Mouse (Mus musculus) CH12.LX (cell line): ENCODE data around the gene Nsg2. TPM values are rescaled to one million over a fixed set of nuclear protein-coding genes. Genes with fewer than 3 reads are reported as not detected.

ENCODE experiments used
- DNase-seq: peaks from one replicate; pipeline ENCODE4 v3.0.0-alpha.2; 2013; ENCODE audit errors: extremely low read depth
- H3K27ac ChIP-seq: 2 replicates; pipeline ENCODE4 v1.5.1; 2012; ENCODE audit warnings: low read depth, mild to moderate bottlenecking, control low read depth, moderate library complexity; ENCODE audit not compliant: insufficient read depth
- H3K27me3 ChIP-seq: replicated peaks from 2 replicates; pipeline ENCODE3; 2012; ENCODE audit warnings: inconsistent platforms
- H3K36me3 ChIP-seq, 2 experiments: replicated peaks in 1 of 2; 2 replicates each; pipeline versions ENCODE3 to v1.6.1; 2012; ENCODE audit warnings: inconsistent platforms in 1 of 2, low read length in 1 of 2, mild to moderate bottlenecking in 1 of 2, mixed read lengths in 1 of 2, moderate library complexity in 1 of 2; ENCODE audit not compliant: control insufficient read depth in 1 of 2, insufficient read depth in 1 of 2
- H3K4me1 ChIP-seq, 2 experiments: 2 replicates each; pipeline ENCODE4 v1.6.1; 2012; ENCODE audit warnings: inconsistent platforms in 1 of 2, moderate library complexity in 1 of 2; ENCODE audit not compliant: insufficient read depth in 2 of 2, control insufficient read depth in 1 of 2
- H3K4me2 ChIP-seq: 2 replicates; pipeline ENCODE4 v1.6.1; 2012; ENCODE audit warnings: low read depth, mild to moderate bottlenecking, control low read depth; ENCODE audit not compliant: poor library complexity, insufficient read depth, severe bottlenecking
- H3K4me3 ChIP-seq, 3 experiments: fragments of 150-350 bp in 1 of 3; sonication (generic) in 1 of 3; replicated peaks in 1 of 3; 2 replicates each; pipeline versions ENCODE3 to v1.5.1; 2011 to 2012; ENCODE audit warnings: low read depth in 2 of 3, low read length in 2 of 3, mild to moderate bottlenecking in 2 of 3, moderate library complexity in 2 of 3, control low read depth in 1 of 3, improper control_type of control experiment in 1 of 3, inconsistent platforms in 1 of 3, mixed read lengths in 1 of 3; ENCODE audit not compliant: poor library complexity in 1 of 3
- H3K79me2 ChIP-seq: replicated peaks from 2 replicates; pipeline ENCODE4 v1.6.1; 2012; ENCODE audit warnings: mild to moderate bottlenecking, moderate library complexity; ENCODE audit not compliant: control insufficient read depth, poor library complexity, insufficient read depth, severe bottlenecking; ENCODE audit errors: extremely low read depth
- H3K9ac ChIP-seq: 2 replicates; pipeline ENCODE4 v1.6.1; 2012; ENCODE audit warnings: low read depth, mild to moderate bottlenecking, control low read depth, moderate library complexity; ENCODE audit not compliant: insufficient read depth
- H3K9me3 ChIP-seq: replicated peaks from 2 replicates; pipeline ENCODE3; 2012; ENCODE audit warnings: low read length, inconsistent platforms, mixed read lengths
- BHLHE40 ChIP-seq: IDR thresholded peaks from 2 replicates; pipeline ENCODE4 v1.6.1; 2011; ENCODE audit warnings: mild to moderate bottlenecking, low read depth, low read length, improper control_type of control experiment
- CHD2 ChIP-seq: IDR thresholded peaks from 2 replicates; pipeline ENCODE4 v1.6.1; 2011; ENCODE audit warnings: low read length, improper control_type of control experiment
- E2F4 ChIP-seq: IDR thresholded peaks from 2 replicates; pipeline ENCODE4 v1.6.1; 2011; ENCODE audit warnings: low read depth, low read length, improper control_type of control experiment; ENCODE audit not compliant: insufficient replicate concordance
- ELF1 ChIP-seq: IDR thresholded peaks from 2 replicates; pipeline ENCODE4 v1.6.1; 2014; ENCODE audit warnings: low read depth, mild to moderate bottlenecking, inconsistent platforms, low read length, improper control_type of control experiment
- EP300 ChIP-seq: IDR thresholded peaks from 2 replicates; pipeline ENCODE4 v1.6.1; 2011; ENCODE audit warnings: low read length, improper control_type of control experiment
- JUN ChIP-seq: IDR thresholded peaks from 2 replicates; pipeline ENCODE4 v1.6.1; 2011; ENCODE audit warnings: low read depth, mild to moderate bottlenecking, low read length, improper control_type of control experiment, moderate library complexity; ENCODE audit not compliant: insufficient read depth
- JUND ChIP-seq: conservative IDR thresholded peaks from 2 replicates; pipeline ENCODE4 v1.6.1; 2011; ENCODE audit warnings: low read depth, low read length, improper control_type of control experiment
- KAT2A ChIP-seq: IDR thresholded peaks from 2 replicates; pipeline ENCODE4 v1.6.1; 2012; ENCODE audit warnings: low read length, improper control_type of control experiment, inconsistent platforms; ENCODE audit not compliant: insufficient replicate concordance
- MAZ ChIP-seq: IDR thresholded peaks from 2 replicates; pipeline ENCODE4 v1.6.1; 2012; ENCODE audit warnings: low read depth, mild to moderate bottlenecking, inconsistent platforms, low read length, improper control_type of control experiment, moderate library complexity
- MXI1 ChIP-seq: IDR thresholded peaks from 2 replicates; pipeline ENCODE4 v1.6.1; 2011; ENCODE audit warnings: mild to moderate bottlenecking, low read depth, low read length, improper control_type of control experiment
- MYC ChIP-seq: IDR thresholded peaks from 2 replicates; pipeline ENCODE4 v1.6.1; 2011; ENCODE audit warnings: low read depth, mild to moderate bottlenecking, improper control_type of control experiment, low read length
- POLR2A ChIP-seq: IDR thresholded peaks from 2 replicates; pipeline ENCODE4 v1.6.1; 2011; ENCODE audit warnings: low read depth, mild to moderate bottlenecking, improper control_type of control experiment, low read length
- POLR2AphosphoS2 ChIP-seq: IDR thresholded peaks from 2 replicates; pipeline ENCODE4 v1.6.1; 2011; ENCODE audit warnings: low read depth, low read length, improper control_type of control experiment
- RAD21 ChIP-seq: IDR thresholded peaks from 2 replicates; pipeline ENCODE4 v1.6.1; 2011; ENCODE audit warnings: low read depth, mild to moderate bottlenecking, low read length, improper control_type of control experiment, moderate library complexity
- SIN3A ChIP-seq: IDR thresholded peaks from 2 replicates; pipeline ENCODE4 v1.6.1; 2012; ENCODE audit warnings: low read length, improper control_type of control experiment, inconsistent platforms
- TCF12 ChIP-seq: IDR thresholded peaks from 2 replicates; pipeline ENCODE4 v1.6.1; 2014; ENCODE audit warnings: low read depth, mild to moderate bottlenecking, inconsistent platforms, low read length, improper control_type of control experiment
- dilution Hi-C: fragments of 300-500 bp; cut with MboI; formaldehyde crosslinking; loops from 2 replicates; pipeline ENCODE4 v1.14.3; 2020; ENCODE audit warnings: low sequenced_read_pairs; ENCODE audit not compliant: extremely low pct_unique_long_range_greater_than_20kb, extremely low pct_ligation_motif_present
- in situ Hi-C: fragments of 300-500 bp; cut with MboI; formaldehyde crosslinking; loops from 3 replicates; pipeline ENCODE4 v1.14.3; 2019; ENCODE audit warnings: low sequenced_read_pairs, low pct_ligation_motif_present, low pct_unique_long_range_greater_than_20kb, mixed read lengths
- polyA plus RNA-seq: library from polyadenylated mRNA; unstranded; fragments of >175 nt; gene quantifications from 2 replicates; pipeline ENCODE4 v1.2.1, GENCODE M21; 2012; ENCODE audit warnings: low read depth; ENCODE audit not compliant: insufficient read length
- total RNA-seq, 2 experiments: library from RNA; depleted of rRNA; stranded (reverse); fragments of 300-350 nt in 1 of 2; fragments of >200 nt in 1 of 2; gene quantifications; 2 replicates each; pipeline ENCODE4 v1.2.3; 2012 to 2014

Gene Nsg2
- total and polyA plus RNA-seq, 3 experiments, result 2.8 to 7.5 (median 7.4) TPM

- in situ Hi-C loops, result loop anchor here (5.0 kb wide), 1 partner anchor 35 kb away; no protein-coding TSS in a partner anchor
- Histone ChIP-seq H3K4me3 (no peak overlapping the region), H3K27me3 (peaks cover 6% of the 10 kb centered on the region), H3K9ac (no peak overlapping the region), H3K27ac (no peak overlapping the region), H3K9me3 (no peaks in the 10 kb centered on the region), H3K4me2 (no peak overlapping the region), H3K4me1 (no peaks in the 10 kb centered on the region), H3K36me3 (no peaks in the 10 kb centered on the region), H3K79me2 (no peaks in the 10 kb centered on the region)
- peak; percentile 12 for DNase-seq
- dilution Hi-C loops, result no loop called here
- TF ChIP-seq E2F4 (no peak), EP300 (no peak), TCF12 (no peak)
Observed at GRCm38 (mm10) chr11:32087376-32087775, 87.1 kb downstream of the Nsg2 start.

GRCm38 (mm10) chr11:32087779-32088442, 87.6 kb downstream of the Nsg2 start:
- dilution Hi-C loops, result no loop called here
- no peak for TF ChIP-seq SIN3A
- no peak for TF ChIP-seq MYC
- no peak for TF ChIP-seq JUN
- TF ChIP-seq MXI1, result no peak
- no peak for TF ChIP-seq JUND
- no peak for TF ChIP-seq EP300
- no peak for TF ChIP-seq ELF1

DNA sequence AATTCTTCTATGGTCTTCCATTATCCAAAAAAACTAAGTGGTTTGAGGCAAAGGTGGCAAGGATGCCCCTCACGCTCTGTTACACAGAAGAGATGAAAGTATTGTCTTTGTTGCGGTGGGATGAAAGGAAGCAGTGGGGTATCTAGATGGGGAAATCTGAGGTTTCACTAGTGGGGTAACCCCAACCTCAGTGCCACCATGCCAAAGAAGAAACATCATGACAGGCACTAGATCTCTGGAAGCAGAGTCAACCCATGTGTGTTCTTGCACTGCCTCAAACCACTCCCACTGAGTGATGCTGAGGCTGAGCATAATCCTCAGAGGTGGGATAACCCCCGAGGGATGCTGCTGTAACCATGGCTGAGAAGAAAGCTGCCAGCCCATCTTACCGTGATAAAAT, 95.5 kb downstream of the Nsg2 start:
- no peaks in the 10 kb centered on the region for H3K79me2 ChIP-seq
- TF ChIP-seq CHD2 (no peak), MAZ (no peak), KAT2A (no peak), JUND (no peak), RAD21 (no peak), POLR2A (no peak), BHLHE40 (no peak), POLR2AphosphoS2 (no peak)
- H3K4me3 ChIP-seq, result no peak overlapping the region
- no peak for DNase-seq
- no peaks in the 10 kb centered on the region for H3K9me3 ChIP-seq
- H3K4me1 ChIP-seq, result peaks cover 3 to 10% of the 10 kb centered on the region in 2 experiments
- peaks cover 7% of the 10 kb centered on the region for H3K27me3 ChIP-seq
- in situ Hi-C loops (no loop called here), dilution Hi-C loops (no loop called here)
- no peak overlapping the region for H3K9ac ChIP-seq
- no peak overlapping the region for H3K4me2 ChIP-seq
- H3K27ac ChIP-seq, result no peak overlapping the region
- no peaks in the 10 kb centered on the region for H3K36me3 ChIP-seq

More at GRCm38 (mm10) chr11:32087779-32088442, 87.6 kb downstream of the Nsg2 start:
- Histone ChIP-seq H3K9ac (no peak overlapping the region), H3K79me2 (no peaks in the 10 kb centered on the region), H3K4me3 (no peak overlapping the region), H3K27ac (no peak overlapping the region), H3K36me3 (no peaks in the 10 kb centered on the region), H3K4me2 (no peak overlapping the region), H3K27me3 (peaks cover 6% of the 10 kb centered on the region), H3K9me3 (no peaks in the 10 kb centered on the region), H3K4me1 (no peaks in the 10 kb centered on the region)
- no peak for DNase-seq
- in situ Hi-C loops, result loop anchor here (5.0 kb wide), 1 partner anchor 36 kb away; no protein-coding TSS in a partner anchor
